Mouse (Mus musculus) kidney, adult 2 months (tissue): Measurements from ENCODE around the gene Lamc1. TPM values are rescaled to one million over a fixed set of nuclear protein-coding genes. Genes with fewer than 3 reads are reported as not detected.

ENCODE experiments used
- DNase-seq: peaks from one replicate; pipeline ENCODE4 v3.0.0; 2021
- H3K27ac ChIP-seq: fragments of 200-500 bp; 2 replicates; pipeline ENCODE4 v1.5.1; 2012; ENCODE audit warnings: low read depth, low read length, control low read depth, inconsistent platforms; ENCODE audit not compliant: insufficient read depth
- H3K27me3 ChIP-seq: fragments of 200-500 bp; replicated peaks from 2 replicates; pipeline ENCODE4 v1.6.1; 2012; ENCODE audit warnings: mild to moderate bottlenecking, moderate library complexity, low read length, inconsistent platforms; ENCODE audit not compliant: control insufficient read depth, insufficient read depth
- H3K36me3 ChIP-seq: fragments of 200-500 bp; 2 replicates; pipeline ENCODE4 v1.6.1; 2012; ENCODE audit warnings: mild to moderate bottlenecking, moderate library complexity, low read length, inconsistent platforms; ENCODE audit not compliant: control insufficient read depth, insufficient read depth
- H3K4me1 ChIP-seq: fragments of 200-500 bp; 2 replicates; pipeline ENCODE4 v1.6.1; 2011; ENCODE audit warnings: low read length; ENCODE audit not compliant: control insufficient read depth, insufficient read depth
- H3K4me3 ChIP-seq: fragments of 200-500 bp; 2 replicates; pipeline ENCODE4 v1.5.1; 2011; ENCODE audit warnings: mild to moderate bottlenecking, low read depth, low read length, control low read depth; ENCODE audit not compliant: insufficient read depth
- CTCF ChIP-seq: fragments of 200-500 bp; conservative IDR thresholded peaks from 2 replicates; pipeline ENCODE4 v1.5.1; 2011; ENCODE audit warnings: low read depth, mild to moderate bottlenecking, control low read depth, low read length, moderate library complexity, mixed read lengths; ENCODE audit not compliant: insufficient read depth, insufficient read length
- POLR2A ChIP-seq: fragments of 200-500 bp; IDR thresholded peaks from one replicate; pipeline ENCODE4 v1.6.1; 2011; ENCODE audit warnings: low read depth, low read length, control low read depth
- WGBS: fragments of 180-500 bp; shearing (Covaris S2); methylation state at CpG from one replicate; pipeline ENCODE4 v1.1.7; 2018; 5-methylcytosine and 5-hydroxymethylcytosine counted together
- polyA plus RNA-seq: library from polyadenylated mRNA; depleted of rRNA; stranded (reverse); fragments of >200 nt; gene quantifications from 2 replicates; pipeline ENCODE4 v1.2.3, GENCODE M21; 2012

The Lamc1 gene
- polyA plus RNA-seq, 1 experiment, result 44.6 TPM

- H3K27ac ChIP-seq, result peak overlapping the region; percentile 50; the same call in 1 of the 2 replicates
- no peaks in the 10 kb centered on the region for H3K36me3 ChIP-seq
- H3K27me3 ChIP-seq, result no peaks in the 10 kb centered on the region
- H3K4me3 ChIP-seq, result peak overlapping the region; percentile 33
- peaks cover 6% of the 10 kb centered on the region; the same call in 1 of the 2 replicates for H3K4me1 ChIP-seq
- WGBS, result 4% methylated on average over 4 of the region's 4 CpGs
- TF ChIP-seq CTCF, result no peak
- TF ChIP-seq POLR2A, result no peak
- DNase-seq, result no peak
These were observed 1.4 kb downstream of the Lamc1 start for GRCm38 (mm10) chr1:153331206-153331605.

GRCm38 (mm10) chr1:153329306-153329705, 3.3 kb downstream of the Lamc1 start:
- Histone ChIP-seq H3K36me3 (no peaks in the 10 kb centered on the region), H3K4me3 (no peak overlapping the region), H3K27ac (no peak overlapping the region), H3K4me1 (peaks cover 6% of the 10 kb centered on the region; the same call in 1 of the 2 replicates), H3K27me3 (no peaks in the 10 kb centered on the region)
- 70% methylated on average over 6 of the region's 6 CpGs for WGBS
- no peak for TF ChIP-seq CTCF
- TF ChIP-seq POLR2A, result no peak
- no peak for DNase-seq

- no peak overlapping the region for H3K4me3 ChIP-seq
- peaks cover 6% of the 10 kb centered on the region; the same call in 1 of the 2 replicates for H3K4me1 ChIP-seq
- H3K36me3 ChIP-seq, result no peaks in the 10 kb centered on the region
- 91% methylated on average over 4 of the region's 4 CpGs for WGBS
- no peaks in the 10 kb centered on the region for H3K27me3 ChIP-seq
- no peak overlapping the region for H3K27ac ChIP-seq
- TF ChIP-seq POLR2A (no peak), CTCF (no peak)
- DNase-seq, result no peak
These were observed 5.5 kb downstream of the Lamc1 start for GRCm38 (mm10) chr1:153327063-153327462.

GRCm38 (mm10) chr1:153326226-153326625, 6.4 kb downstream of the Lamc1 start:
- Histone ChIP-seq H3K27me3 (no peaks in the 10 kb centered on the region), H3K4me3 (no peak overlapping the region), H3K4me1 (peaks cover 3% of the 10 kb centered on the region; the same call in 1 of the 2 replicates), H3K36me3 (no peaks in the 10 kb centered on the region), H3K27ac (no peak overlapping the region)
- 78% methylated on average over 7 of the region's 7 CpGs for WGBS
- DNase-seq, result no peak
- TF ChIP-seq CTCF (no peak), POLR2A (no peak)

- TF ChIP-seq CTCF (no peak), POLR2A (no peak)
- H3K4me1 ChIP-seq, result no peaks in the 10 kb centered on the region; the same call in 1 of the 2 replicates
- 69% methylated on average over 12 of the region's 12 CpGs for WGBS
These were observed 11.2 kb downstream of the Lamc1 start for GRCm38 (mm10) chr1:153321404-153321803.

GRCm38 (mm10) chr1:153320554-153321147, 11.9 kb downstream of the Lamc1 start:
- H3K36me3 ChIP-seq, result no peaks in the 10 kb centered on the region
- H3K4me3 ChIP-seq, result no peak overlapping the region
- H3K27ac ChIP-seq, result no peak overlapping the region
- no peaks in the 10 kb centered on the region for H3K27me3 ChIP-seq
- no peak for DNase-seq
- no peak for TF ChIP-seq CTCF
- TF ChIP-seq POLR2A, result no peak
- WGBS, result 57% methylated on average over 6 of the region's 6 CpGs
- no peaks in the 10 kb centered on the region; the same call in 1 of the 2 replicates for H3K4me1 ChIP-seq

More at GRCm38 (mm10) chr1:153321404-153321803, 11.2 kb downstream of the Lamc1 start:
- Histone ChIP-seq H3K27ac (no peak overlapping the region), H3K4me3 (no peak overlapping the region), H3K36me3 (no peaks in the 10 kb centered on the region), H3K27me3 (no peaks in the 10 kb centered on the region)
- no peak for DNase-seq

GRCm38 (mm10) chr1:153320121-153320520, 12.5 kb downstream of the Lamc1 start:
- Histone ChIP-seq H3K4me1 (no peaks in the 10 kb centered on the region; the same call in 1 of the 2 replicates), H3K4me3 (no peak overlapping the region), H3K27me3 (no peaks in the 10 kb centered on the region), H3K36me3 (no peaks in the 10 kb centered on the region), H3K27ac (no peak overlapping the region)
- 57% methylated on average over 4 of the region's 4 CpGs for WGBS
- no peak for DNase-seq
- TF ChIP-seq POLR2A (no peak), CTCF (no peak)

GRCm38 (mm10) chr1:153318741-153319140, 13.8 kb downstream of the Lamc1 start:
- Histone ChIP-seq H3K27me3 (no peaks in the 10 kb centered on the region), H3K36me3 (no peaks in the 10 kb centered on the region), H3K27ac (no peak overlapping the region), H3K4me3 (no peak overlapping the region), H3K4me1 (no peaks in the 10 kb centered on the region; the same call in 1 of the 2 replicates)
- WGBS, result 93% methylated on average over 1 of the region's 1 CpGs
- DNase-seq, result no peak
- TF ChIP-seq POLR2A, result no peak
- no peak for TF ChIP-seq CTCF
